Mouse (Mus musculus): Measurements from ENCODE around the gene Psmb11.
A peak's percentile ranks its signal among the peaks of the same experiment; 100 is the strongest.

DNA sequence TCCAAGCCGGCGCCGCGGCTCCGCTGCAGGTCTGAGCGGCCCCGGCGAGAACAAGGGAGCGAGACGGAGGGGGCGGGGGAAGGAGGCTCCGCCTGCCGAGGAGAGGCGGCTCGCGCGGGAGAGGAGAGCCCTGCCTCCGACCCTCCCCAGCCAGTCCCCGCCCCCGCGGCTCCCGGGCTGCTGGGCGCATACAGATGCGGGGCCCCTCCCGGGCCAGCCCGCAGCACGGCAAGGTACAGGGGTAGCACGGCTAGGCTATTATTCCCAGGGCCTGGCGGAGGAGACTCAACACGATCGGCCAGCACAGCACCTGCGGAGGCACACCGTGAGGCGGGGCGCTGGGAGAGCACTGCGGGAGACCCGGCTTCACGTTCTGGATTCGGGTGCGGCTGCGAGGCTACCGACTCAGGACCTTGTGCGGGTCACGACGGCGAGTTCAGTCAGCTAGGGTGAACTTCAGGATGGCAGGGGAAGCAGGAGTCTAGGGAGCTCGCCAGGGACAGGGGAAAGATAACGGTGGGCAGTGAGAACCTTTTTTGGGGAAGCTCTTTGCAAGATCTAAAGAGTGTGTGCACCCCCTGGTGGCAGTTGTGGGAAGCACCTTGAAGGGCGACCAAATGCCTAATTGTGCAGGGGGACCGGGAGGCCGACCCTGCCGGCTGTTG, 20.2 kb downstream of the Psmb11 start, which contains the start of gene Cdh24:
- TF ChIP-seq CTCF (IDR thresholded peaks at IDR 0.05; ENCODE audit: low read depth) (peak; percentile 89), EP300 (optimal IDR thresholded peaks at IDR 0.05) (no peak)

Measured in stomach, postnatal 0 days (tissue).